Mouse (Mus musculus) natural killer cell, adult 2 months (primary cell): ENCODE data around the gene Ubc.
"Not testable (repeated sequence)": the region's sequence is repeated elsewhere in the genome, so short reads cannot be mapped to it uniquely, and the experiment has no call there.

Experiments
- DNase-seq, 2 experiments: peaks; one replicate each; pipeline ENCODE4 v3.0.0; 2022; ENCODE audit warnings: low spot score in 2 of 2

Ubc gene

DNA sequence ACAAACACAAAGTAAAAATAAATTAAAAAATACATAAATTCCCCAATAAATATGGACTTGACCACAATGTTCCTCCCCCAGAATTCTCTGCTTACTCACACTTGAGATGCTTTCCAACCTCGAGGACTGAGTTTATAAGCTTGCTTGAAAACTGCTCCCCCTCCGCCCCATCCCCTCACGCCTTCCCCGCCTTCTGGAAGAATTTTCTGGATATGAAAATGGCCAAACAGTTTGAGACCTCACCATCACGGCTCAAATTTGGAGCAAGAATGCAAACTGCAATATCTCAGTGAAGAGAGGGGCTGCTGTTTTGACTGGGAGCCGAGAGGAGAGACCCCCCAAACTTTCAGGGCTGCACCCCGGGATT, 14.5 kb upstream of the Ubc start:
- no peak for DNase-seq

DNA sequence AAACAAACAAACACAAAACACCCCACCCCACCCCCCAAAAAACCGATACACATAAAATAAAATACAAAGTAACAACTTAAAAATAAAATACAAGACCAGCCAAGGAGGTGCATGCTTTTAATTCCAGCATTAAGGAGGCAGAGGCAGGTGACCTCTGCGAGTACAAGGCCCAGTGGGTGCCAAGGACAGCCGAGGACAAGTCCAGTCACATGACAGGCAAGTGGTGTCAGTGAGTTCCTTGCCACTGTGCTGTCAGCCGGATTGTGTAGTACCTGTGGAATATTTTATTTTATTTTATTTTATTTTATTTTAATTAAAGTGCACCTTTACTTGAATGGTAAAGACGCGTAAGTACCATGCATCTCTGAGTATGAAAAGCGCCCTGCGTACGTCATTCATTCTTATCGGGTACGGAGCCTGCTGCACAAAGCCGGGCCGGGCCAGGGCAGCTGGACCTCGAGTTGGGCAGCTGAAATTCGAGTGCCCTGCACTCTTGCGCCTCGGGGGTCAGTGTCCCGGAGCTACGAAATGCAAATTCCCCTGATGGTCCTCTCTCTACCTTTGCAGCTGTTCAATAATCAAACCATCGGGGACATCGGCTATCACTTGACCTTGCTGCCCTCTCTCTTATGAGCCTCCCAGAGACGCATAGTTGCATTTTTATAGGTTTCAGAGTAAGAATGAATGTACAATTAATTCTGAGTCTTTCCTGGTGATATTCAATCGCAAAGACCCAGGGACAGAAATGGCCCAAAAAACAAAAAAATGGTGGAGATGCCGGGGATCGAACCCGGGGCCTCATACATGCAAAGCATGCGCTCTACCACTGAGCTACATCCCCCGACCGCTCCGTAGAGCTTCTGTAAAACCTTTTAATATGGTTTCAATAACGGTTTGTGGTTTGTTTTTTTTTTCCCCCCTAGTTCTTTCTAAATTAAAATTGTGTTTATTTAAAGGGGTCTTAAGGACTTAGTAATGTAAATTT, 13.8 kb upstream of the Ubc start:
- peak; percentile 61 to 72 for DNase-seq

DNA sequence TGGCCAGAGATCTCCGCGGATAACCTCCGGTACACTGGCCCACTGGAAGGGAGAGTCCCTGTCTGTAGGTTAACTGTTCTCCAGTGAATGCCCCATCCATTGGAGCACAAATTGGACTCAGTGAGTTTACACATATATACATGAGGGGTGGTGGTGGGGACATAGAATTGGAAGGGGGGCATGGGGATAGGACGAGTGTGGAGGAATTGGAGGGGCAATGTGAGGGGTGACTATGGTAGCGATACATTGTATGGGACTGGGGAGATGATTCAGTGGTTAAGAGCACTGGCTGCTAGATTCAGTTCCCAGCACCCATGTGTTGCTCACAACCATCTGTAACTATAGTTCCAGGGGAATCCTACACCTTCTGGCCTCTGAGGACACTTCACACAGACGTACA, 13.0 kb upstream of the Ubc start:
- DNase-seq, result no peak

DNA sequence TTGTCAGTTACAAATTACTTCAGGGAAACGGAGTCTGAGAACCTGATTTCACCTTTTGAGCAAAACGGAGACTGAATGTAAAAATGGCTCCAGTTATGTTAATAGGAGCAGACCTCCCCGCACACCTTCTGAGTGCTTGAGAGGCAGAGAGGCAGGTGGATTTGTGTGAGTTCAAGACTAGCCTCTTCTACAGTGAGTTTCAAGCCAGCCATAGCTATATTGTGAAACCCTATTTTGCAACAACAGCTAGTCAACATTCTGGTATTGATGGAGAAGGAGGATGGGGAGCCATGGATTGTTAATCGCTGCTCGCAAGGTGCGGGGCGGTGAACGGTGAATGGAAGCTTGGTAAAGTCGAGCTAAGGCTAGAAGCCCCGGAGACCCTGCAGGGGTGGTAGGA, 12.5 kb upstream of the Ubc start:
- DNase-seq, result no peak

DNA sequence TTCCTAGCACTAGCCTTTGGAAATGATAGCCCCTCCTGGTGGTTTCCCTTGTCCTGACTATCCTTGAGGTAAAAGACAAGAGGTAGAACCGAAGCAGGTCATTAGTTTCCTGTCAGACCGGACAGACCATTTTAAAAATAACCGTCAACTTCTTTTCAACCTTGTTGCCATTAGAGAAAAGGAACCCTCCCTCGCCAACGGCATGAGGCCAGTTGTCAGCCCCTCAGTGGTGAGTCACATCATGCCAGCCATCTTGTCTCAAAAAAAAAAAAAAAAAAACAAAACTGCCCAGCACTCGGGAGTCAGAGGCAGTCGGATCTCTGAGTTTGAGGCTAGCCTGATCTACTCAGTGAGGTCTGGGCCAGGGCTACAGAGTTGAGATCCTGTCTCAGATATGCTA, 10.9 kb upstream of the Ubc start:
- no peak for DNase-seq

DNA sequence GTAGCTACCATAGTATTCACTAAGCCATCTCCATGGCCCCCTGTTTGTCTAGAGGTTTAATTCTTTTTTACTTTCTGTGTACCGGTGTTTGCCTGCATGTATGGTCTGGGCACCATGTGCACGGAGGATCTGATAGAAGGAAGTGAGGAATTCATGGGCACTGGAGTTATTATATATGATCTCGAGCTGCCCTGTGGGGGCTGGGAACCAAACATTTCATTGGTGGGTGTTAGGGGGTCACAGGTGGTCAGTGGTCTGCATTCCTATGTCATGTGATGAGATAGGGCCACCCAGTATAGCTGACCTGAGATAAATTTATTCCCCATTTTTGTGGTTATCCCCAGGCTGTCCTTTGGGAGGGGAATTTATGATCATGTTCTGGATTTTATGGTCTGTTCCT, 5.0 kb upstream of the Ubc start:
- DNase-seq, result no peak

DNA sequence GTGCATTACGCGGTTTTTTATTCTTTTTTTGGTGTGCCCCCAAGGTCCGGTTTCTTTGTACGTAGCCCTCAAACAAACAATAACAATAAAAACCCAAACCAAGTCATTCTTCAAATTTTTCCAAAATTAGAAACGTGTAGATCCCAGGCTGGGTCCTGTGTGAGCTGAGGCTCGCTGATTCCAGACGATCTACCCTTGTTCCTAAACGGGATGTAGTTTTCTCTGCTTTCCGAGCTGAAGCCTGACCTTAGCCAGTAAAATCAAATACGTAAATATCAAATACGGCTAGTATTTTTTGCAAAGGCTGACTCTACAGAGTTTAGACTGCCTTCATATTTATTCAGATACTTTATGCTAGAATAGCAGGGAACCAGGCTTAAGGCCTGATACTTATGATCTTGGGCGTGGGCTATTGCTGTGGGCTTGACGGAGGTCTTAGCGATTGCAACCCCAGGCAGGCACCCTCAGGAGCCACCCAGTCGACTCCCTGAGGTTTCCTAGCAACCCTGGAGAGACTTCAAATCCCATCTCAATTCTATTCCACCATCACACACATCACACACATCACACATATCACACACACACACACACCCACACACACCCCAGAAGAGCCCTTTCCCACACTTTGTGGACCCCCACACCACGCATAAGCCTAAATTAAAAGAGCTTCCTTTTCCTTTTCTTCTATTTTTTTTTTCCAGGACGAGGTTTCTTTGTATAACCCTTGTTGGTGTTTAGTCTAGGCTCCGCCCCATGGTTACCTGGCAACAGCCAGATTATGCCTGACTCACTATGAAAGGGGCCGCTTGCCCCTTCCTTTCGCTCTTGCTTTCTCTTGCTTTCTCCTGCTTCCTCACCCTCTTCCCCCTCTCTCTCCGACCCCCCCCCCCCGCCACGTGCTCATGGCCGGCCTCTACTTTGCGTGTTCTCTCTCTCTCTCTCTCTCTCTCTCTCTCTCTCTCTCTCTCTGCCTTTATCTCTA, 3.9 kb upstream of the Ubc start:
- DNase-seq, result peak; percentile 65 to 72

DNA sequence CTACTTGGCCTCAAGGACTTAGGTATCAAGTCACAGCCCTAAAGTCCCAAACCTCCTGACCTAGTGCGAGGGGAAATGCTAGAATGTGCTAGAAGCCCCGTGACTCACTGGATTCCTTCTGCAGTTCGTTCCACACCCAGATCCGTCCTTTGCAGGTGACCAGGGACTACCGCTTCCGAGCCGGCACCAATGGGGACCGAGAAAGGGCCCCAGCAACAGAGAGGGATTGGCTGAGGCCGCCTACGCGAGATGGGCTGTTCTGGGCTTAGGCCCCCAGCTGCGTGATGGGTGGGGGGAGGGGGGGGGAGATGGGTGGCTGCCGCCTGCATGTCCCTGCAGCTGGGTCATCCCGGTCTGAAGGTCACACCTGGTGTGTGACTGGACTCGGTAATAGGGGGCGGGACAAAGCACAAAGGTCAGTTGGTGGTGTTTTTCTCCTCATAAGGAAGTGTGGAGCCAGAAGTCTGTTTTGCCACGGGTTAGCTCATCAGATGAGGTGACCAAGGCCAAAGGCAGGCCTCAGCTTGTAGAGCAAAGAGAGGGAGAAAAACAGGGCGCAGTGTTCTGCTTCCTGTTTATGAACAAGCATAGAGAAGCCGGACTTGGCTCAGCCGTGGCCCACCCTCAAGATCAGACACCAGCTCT, 3.1 kb upstream of the Ubc start:
- DNase-seq, result peak; percentile 92 to 93

DNA sequence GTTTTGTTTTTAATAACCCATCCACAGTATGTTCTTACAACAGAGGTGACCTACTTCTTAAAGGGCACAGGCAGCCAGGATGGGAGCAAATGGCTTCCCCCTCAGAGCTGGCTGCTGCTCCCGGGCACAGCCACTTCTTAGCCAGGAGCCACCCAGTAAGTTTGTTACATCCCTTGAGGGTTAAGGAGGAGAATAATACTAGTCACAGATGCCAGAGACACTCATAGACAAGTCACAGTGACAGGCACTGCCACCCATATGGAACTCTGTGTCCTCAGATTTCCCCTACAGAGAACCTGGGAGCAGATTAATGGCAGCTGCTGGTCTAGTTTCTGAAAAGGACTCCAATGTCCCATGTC, 2.6 kb upstream of the Ubc start:
- DNase-seq, result no peak

DNA sequence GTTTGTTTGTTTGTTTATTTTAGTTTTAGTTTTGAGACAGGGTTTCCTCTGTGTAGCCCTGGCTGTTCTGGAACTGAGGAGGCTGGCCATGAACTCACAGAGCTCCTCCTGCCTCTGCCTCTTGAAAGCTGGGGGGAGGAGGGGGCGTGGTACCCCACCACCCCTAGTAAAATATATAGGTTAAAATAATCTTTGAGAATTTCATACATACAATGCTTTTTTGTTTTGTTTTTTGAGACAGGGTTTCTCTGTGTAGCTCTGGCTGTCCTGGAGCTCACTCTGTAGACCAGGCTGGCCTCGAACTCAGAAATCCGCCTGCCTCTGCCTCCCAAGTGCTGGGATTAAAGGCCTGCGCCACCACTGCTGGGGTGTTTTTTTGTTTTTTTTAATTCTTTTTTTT, 2.2 kb upstream of the Ubc start:
- not testable (repeated sequence) for DNase-seq

DNA sequence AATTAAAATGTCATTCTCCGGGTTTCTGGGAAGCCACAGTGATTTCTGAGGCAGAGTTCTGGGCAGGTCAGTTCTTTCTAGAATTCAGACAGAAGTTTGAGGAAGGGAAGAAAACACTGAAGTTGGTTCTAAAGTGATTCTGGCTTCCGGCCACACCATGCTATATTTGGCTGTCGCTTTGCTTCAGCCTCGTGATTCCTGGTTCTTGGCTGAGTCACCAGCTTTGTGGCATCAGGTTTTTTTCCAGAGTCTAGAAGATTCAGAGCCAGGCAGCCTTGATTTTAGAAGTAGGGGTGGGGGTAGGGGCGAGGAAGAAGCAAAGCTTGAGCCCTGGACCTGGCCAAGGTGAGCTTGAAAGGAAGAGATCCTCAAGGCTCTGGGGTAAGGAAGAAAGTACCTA, 1.6 kb upstream of the Ubc start:
- DNase-seq, result peak in 1 of 2 experiments; percentile 60

DNA sequence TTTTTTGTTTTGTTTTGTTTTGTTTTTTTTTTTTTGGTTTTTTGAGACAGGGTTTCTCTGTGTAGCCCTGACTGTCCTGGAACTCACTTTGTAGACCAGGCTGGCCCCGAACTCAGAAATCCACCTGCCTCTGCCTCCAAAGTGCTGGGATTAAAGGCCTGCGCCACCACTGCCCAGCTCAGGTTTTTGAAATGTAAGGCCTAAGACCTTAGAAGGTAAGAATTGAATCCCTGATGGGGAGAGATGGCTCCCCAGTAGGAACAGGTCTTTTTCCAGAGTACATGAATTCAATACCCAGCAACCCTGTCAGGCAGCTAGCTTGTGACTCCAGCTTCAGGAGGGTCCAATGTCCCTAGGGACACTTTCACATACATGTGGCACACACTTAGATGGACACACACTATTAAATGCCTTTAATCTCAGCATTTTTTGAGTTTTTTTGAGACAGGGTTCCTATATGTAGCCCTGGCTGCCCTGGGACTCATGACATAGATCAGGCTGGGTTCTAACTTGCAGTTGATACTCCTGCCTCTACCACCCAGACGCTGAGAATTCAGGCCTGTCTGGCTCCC, 990 bp upstream of the Ubc start:
- DNase-seq, result no peak

DNA sequence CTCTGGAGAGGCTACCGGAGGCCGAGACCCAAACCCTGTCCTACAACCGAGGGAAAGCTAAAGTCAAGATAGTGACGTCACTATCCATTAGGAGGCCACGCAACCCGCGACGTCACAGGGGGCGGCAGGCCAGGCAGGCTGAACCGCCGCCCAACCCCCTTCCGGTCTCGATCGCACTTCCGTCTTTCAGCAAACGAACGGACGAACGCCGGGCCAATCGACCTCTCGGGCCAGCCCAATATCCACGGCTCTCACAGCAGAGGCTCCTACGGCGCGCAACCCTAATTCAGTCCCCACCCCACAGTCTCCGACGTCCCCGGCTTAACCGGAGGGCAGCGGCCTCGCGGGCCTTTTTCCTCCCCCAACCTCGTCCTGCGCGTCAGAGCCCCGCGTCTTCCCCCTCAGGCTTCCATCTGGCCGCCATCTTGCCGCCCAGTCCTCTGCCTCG, 847 bp downstream of the Ubc start, which contains the start of gene Gm10382:
Gene Gm10382, plus strand, starts transcription at position 192 of the 448 bp plus-strand sequence.
- peak; percentile 94 to 95 for DNase-seq

DNA sequence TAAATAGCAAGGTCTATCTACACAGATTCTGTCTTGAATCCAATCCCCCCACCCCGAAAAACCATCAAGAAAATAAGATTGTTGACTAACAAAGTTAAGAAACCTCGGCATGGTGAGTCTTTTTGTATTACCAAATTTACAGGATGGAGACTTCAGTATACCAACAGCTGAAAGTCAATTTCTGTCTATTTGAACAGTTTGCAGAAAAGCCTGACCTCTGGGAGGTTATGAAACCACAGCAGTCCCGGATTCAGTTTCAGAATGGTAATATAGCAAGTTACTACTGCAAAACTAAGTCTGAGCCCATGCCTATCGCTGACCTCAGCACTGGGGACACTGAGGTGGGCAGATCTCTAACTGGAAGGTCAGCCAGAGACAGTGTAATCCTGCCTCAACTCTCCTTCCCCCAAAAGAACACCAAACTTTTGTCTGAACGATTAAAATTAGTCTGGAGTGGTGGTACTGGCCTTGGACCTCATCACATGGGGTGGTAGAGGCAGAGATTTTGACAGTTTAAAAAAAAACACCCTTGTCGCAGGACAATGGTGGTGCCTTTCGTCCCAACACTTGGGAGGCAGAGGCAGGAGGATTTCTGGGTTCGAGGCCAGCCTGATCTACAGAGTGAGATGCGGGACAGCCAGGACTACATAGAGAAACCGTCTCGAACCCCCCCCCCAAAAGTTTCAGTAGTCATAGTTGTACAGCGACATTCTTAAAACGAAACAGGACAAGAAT, 1.5 kb downstream of the Ubc start:
- DNase-seq, result no peak

DNA sequence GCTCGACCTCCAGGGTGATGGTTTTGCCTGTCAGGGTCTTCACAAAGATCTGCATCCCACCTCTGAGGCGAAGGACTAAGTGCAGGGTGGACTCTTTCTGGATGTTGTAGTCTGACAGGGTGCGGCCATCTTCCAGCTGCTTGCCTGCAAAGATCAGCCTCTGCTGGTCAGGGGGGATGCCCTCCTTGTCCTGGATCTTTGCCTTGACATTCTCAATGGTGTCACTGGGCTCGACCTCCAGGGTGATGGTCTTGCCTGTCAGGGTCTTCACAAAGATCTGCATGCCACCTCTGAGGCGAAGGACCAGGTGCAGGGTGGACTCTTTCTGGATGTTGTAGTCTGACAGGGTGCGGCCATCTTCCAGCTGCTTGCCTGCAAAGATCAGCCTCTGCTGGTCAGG, 2.7 kb downstream of the Ubc start:
- not testable (repeated sequence) for DNase-seq

DNA sequence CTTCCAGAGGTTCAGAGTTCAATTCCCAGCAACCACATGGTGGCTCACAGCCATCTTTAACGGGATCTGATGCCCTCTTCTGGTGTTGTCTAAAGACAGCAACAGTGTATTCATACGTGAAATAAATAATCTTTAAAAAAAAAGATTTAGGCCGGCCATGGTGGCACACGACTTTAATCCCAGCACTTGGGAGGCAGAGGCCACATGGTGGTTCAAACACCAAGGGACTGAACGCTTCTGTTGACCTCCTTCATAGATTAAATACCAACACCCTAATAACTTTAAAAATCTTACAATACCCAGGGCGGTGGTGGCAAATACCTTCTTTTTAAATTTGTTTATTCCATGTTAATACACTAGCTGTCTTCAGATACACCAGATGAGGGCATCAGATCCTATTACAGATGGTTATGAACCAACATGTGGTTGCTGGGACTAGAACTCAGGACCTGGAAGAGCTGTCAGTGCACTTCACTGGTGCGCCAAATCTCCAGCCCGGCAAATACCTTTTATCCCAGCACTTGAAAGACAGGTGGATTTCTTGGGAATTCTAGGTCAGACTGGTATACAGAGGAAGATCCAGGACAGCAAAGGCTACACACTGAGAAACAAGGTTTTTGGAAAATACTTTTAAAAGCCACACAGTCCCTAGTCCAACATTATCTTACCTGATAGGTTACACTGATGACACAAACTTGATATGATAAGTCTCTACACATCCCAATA, 4.6 kb downstream of the Ubc start:
- no peak for DNase-seq

DNA sequence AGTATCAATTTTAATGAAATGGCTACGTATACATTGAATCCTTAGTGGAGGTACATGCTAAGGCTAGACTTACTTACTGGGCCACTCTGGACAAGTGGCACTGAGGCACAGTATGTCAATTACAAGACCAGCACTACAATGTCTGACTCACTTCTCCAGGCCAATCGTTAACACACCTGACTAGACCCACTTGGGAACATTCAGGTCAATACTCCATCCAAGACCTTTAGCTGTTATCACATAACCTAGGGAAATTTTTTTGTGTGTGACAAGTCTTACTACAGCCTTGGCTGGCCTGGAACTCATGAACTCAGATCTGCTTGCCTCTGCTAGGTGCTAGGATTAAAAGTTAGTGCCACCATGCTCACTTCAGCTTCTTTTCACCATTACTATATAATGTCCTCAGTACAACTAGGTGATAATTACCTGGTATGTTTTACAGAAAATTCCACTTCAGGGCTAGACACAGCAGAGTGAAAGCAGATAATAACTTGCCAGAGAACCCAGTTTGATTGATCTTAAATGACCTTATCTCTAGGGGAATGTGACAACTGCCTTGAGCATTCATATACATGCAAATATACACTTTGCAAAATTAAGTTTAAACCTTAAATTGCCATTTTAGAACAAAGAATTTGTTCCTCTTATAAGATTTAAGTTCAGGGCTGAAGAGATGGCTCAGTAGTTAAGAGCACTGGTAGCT, 5.3 kb downstream of the Ubc start:
- peak in 1 of 2 experiments; percentile 10 for DNase-seq

DNA sequence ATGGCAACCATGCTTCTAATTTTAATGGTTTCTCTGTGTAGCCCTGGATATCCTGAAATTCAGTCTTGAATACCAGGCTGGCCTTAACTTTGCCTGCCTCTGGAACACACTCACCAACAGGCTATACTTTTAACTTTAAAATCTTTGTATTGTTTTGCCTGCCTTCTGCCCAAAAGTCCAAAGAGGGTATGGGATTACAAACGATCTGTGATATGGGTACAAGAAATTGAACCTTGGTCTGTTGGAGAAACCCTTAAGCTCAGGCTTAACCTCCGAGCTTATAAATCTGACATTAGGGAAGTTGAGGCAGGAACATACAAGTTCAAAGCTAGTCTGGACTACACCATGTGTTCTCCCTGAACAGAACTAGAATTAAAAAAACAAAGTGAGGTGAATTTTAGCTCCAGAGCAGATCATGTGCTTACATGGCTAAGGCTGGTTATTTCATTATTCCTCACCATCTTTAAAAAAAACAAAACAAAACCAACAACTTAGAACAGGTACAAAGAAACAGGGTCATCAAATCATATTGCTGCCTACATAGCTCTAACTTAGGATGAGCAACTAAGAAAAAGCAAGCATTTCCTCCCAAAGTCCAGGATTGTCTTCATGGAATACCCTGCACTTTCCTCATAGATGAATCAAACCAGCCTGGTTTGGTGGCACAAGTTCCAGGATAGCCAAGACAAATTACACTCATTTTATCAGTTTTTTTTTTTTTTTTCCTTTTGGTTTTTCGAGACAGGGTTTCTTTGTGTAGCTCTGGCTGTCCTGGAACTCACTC, 6.2 kb downstream of the Ubc start:
- no peak for DNase-seq
